Mouse (Mus musculus): ENCODE measurements at regions not wholly inside any gene's neighbourhood (a gene's known extent, or its start where the extent isn't known, plus 50 kb on each side); places are given as distances from the start of the nearest gene placed in this dataset.
A peak's percentile ranks its signal among the peaks of the same experiment; 100 is the strongest.

DNA sequence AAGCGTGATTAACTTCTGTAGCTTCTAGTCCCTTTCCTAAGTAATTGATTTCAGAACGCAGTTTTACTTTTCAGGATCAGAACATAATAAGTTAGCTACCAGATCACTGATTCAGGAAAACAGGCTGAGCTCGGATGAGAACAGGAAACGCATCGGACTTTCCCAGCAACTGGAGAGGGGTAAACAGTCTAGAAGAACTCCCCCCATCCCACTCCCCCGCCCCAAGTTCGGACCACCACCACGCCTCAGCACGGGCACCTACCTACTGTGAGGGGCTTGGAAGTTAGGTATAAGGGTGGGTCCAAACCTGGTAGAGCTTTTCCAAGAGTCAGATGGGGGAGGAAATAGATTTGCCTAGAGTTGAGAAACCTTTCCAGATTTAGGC lies 76.1 kb downstream of the Kcnrg start:
- peaks cover 18% of the 10 kb centered on the region for H3K4me1 ChIP-seq (ENCODE audit: control insufficient read depth, insufficient read depth, insufficient read length, low read length)
- peak overlapping the region; percentile 65 for H3K4me3 ChIP-seq (ENCODE audit: low read depth, low read length)
- peak overlapping the region; percentile 97 for H3K27ac ChIP-seq (ENCODE audit: insufficient read depth, low read depth, low read length)
- TF ChIP-seq CTCF (IDR thresholded peaks at IDR 0.05; ENCODE audit: extremely low read depth, insufficient read length, insufficient replicate concordance, low read depth, low read length), result no peak
- no peaks in the 10 kb centered on the region for H3K36me3 ChIP-seq (ENCODE audit: control insufficient read depth, insufficient read depth, low read length)
- WGBS, result 7% methylated on average over 9 of the region's 9 CpGs
- H3K27me3 ChIP-seq (ENCODE audit: control insufficient read depth, insufficient read depth, low read length), result peaks cover 22% of the 10 kb centered on the region

GRCm38 (mm10) chr14:61683791-61684411 lies 76.6 kb downstream of the Kcnrg start:
- TF ChIP-seq POLR2A (IDR thresholded peaks at IDR 0.05; ENCODE audit: low read depth, low read length) (no peak), CTCF (IDR thresholded peaks at IDR 0.05; ENCODE audit: extremely low read depth, insufficient read length, insufficient replicate concordance, low read depth, low read length) (no peak)
- WGBS, result 61% methylated on average over 19 of the region's 19 CpGs
- no peaks in the 10 kb centered on the region for H3K36me3 ChIP-seq (ENCODE audit: control insufficient read depth, insufficient read depth, low read length)
- peaks cover 18% of the 10 kb centered on the region for H3K4me1 ChIP-seq (ENCODE audit: control insufficient read depth, insufficient read depth, insufficient read length, low read length)
- H3K27me3 ChIP-seq (ENCODE audit: control insufficient read depth, insufficient read depth, low read length), result peaks cover 28% of the 10 kb centered on the region
- peak overlapping the region; percentile 42 for H3K4me3 ChIP-seq (ENCODE audit: low read depth, low read length)
- no peak overlapping the region for H3K27ac ChIP-seq (ENCODE audit: insufficient read depth, low read depth, low read length)

GRCm38 (mm10) chr14:61684473-61685230 lies 77.4 kb downstream of the Kcnrg start:
- no peak for TF ChIP-seq POLR2A (IDR thresholded peaks at IDR 0.05; ENCODE audit: low read depth, low read length)
- Histone ChIP-seq H3K27me3 (ENCODE audit: control insufficient read depth, insufficient read depth, low read length) (peaks cover 35% of the 10 kb centered on the region), H3K4me3 (ENCODE audit: low read depth, low read length) (peak overlapping the region; percentile 42), H3K36me3 (ENCODE audit: control insufficient read depth, insufficient read depth, low read length) (no peaks in the 10 kb centered on the region), H3K4me1 (ENCODE audit: control insufficient read depth, insufficient read depth, insufficient read length, low read length) (peaks cover 16% of the 10 kb centered on the region), H3K27ac (ENCODE audit: insufficient read depth, low read depth, low read length) (no peak overlapping the region; the same call in 1 of the 2 replicates)
- 80% methylated on average over 26 of the region's 26 CpGs for WGBS

GRCm38 (mm10) chr14:61685231-61685800 lies 78.1 kb downstream of the Kcnrg start:
- WGBS, result 56% methylated on average over 12 of the region's 12 CpGs
- Histone ChIP-seq H3K27ac (ENCODE audit: insufficient read depth, low read depth, low read length) (no peak overlapping the region), H3K36me3 (ENCODE audit: control insufficient read depth, insufficient read depth, low read length) (no peaks in the 10 kb centered on the region), H3K27me3 (ENCODE audit: control insufficient read depth, insufficient read depth, low read length) (peaks cover 42% of the 10 kb centered on the region), H3K4me1 (ENCODE audit: control insufficient read depth, insufficient read depth, insufficient read length, low read length) (peaks cover 18% of the 10 kb centered on the region), H3K4me3 (ENCODE audit: low read depth, low read length) (no peak overlapping the region)
- TF ChIP-seq CTCF (IDR thresholded peaks at IDR 0.05; ENCODE audit: extremely low read depth, insufficient read length, insufficient replicate concordance, low read depth, low read length) (no peak), POLR2A (IDR thresholded peaks at IDR 0.05; ENCODE audit: low read depth, low read length) (no peak)

GRCm38 (mm10) chr14:61686101-61686691 lies 78.9 kb downstream of the Kcnrg start:
- Histone ChIP-seq H3K27me3 (ENCODE audit: control insufficient read depth, insufficient read depth, low read length) (peaks cover 42% of the 10 kb centered on the region), H3K27ac (ENCODE audit: insufficient read depth, low read depth, low read length) (no peak overlapping the region), H3K36me3 (ENCODE audit: control insufficient read depth, insufficient read depth, low read length) (no peaks in the 10 kb centered on the region), H3K4me1 (ENCODE audit: control insufficient read depth, insufficient read depth, insufficient read length, low read length) (peaks cover 18% of the 10 kb centered on the region), H3K4me3 (ENCODE audit: low read depth, low read length) (peak overlapping the region; percentile 65)
- WGBS, result 9% methylated on average over 32 of the region's 35 CpGs
- no peak for TF ChIP-seq POLR2A (IDR thresholded peaks at IDR 0.05; ENCODE audit: low read depth, low read length)
- no peak for TF ChIP-seq CTCF (IDR thresholded peaks at IDR 0.05; ENCODE audit: extremely low read depth, insufficient read length, insufficient replicate concordance, low read depth, low read length)

DNA sequence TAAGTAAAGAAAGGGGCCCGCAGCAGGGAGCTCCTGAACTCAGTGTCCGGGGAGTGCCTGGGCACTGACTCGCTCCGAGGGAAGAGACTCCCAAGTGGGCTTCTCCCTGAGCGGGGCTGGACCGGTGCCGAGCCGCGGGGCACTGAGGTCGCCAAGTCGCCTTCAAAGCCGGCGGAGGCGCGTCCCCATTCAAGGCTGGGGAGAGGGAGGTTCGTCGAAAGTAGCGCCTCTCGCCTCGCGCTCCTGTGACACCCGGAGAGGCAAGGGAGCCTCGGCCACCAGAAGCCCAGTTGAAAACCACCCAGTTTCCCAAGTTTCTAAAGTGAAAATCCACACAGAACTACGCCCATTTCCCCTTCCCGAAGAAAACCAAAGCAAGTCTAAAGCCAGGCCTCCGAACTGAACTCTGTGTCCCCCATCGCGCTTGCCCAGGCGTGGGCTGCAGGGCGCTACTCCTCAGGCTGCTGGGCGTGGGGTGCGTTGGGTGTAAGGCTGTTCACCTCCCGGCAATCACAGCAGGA lies 79.6 kb downstream of the Kcnrg start:
- no peak for TF ChIP-seq POLR2A (IDR thresholded peaks at IDR 0.05; ENCODE audit: low read depth, low read length)
- TF ChIP-seq CTCF (IDR thresholded peaks at IDR 0.05; ENCODE audit: extremely low read depth, insufficient read length, insufficient replicate concordance, low read depth, low read length), result no peak
- peaks cover 18% of the 10 kb centered on the region for H3K4me1 ChIP-seq (ENCODE audit: control insufficient read depth, insufficient read depth, insufficient read length, low read length)
- peak overlapping the region; percentile 65 for H3K4me3 ChIP-seq (ENCODE audit: low read depth, low read length)
- peaks cover 42% of the 10 kb centered on the region for H3K27me3 ChIP-seq (ENCODE audit: control insufficient read depth, insufficient read depth, low read length)
- no peaks in the 10 kb centered on the region for H3K36me3 ChIP-seq (ENCODE audit: control insufficient read depth, insufficient read depth, low read length)
- H3K27ac ChIP-seq (ENCODE audit: insufficient read depth, low read depth, low read length), result no peak overlapping the region
- WGBS, result under 1% methylated on average over 33 of the region's 33 CpGs

All from small intestine, adult 2 months (tissue).